Mouse (Mus musculus): Measurements from ENCODE around the gene Exoc4. TPM values are rescaled to one million over a fixed set of nuclear protein-coding genes. Genes with fewer than 3 reads are reported as not detected.

The Exoc4 gene
- total RNA-seq, 2 experiments from 2014 or later: 25.9 to 40.1 TPM

GRCm38 (mm10) chr6:33913964-33914363 is 665.1 kb downstream of the Exoc4 start:
- no peak for ATAC-seq (ENCODE audit: poor library complexity, severe bottlenecking)

GRCm38 (mm10) chr6:33923571-33923970 is 674.7 kb downstream of the Exoc4 start:
- ATAC-seq (ENCODE audit: poor library complexity, severe bottlenecking): no peak

GRCm38 (mm10) chr6:33924888-33925287 is 676.0 kb downstream of the Exoc4 start:
- no peak for ATAC-seq (ENCODE audit: poor library complexity, severe bottlenecking)

- peak; percentile 67 for ATAC-seq (ENCODE audit: poor library complexity, severe bottlenecking)
These were observed 680.6 kb downstream of the Exoc4 start for GRCm38 (mm10) chr6:33929342-33930086.

GRCm38 (mm10) chr6:33930087-33930945 is 681.4 kb downstream of the Exoc4 start:
- ATAC-seq (ENCODE audit: poor library complexity, severe bottlenecking): no peak

- ATAC-seq (ENCODE audit: poor library complexity, severe bottlenecking): no peak
These were observed 689.0 kb downstream of the Exoc4 start for GRCm38 (mm10) chr6:33937906-33938305.

- ATAC-seq (ENCODE audit: poor library complexity, severe bottlenecking): no peak
These were observed 690.3 kb downstream of the Exoc4 start for GRCm38 (mm10) chr6:33939169-33939568.

- ATAC-seq (ENCODE audit: poor library complexity, severe bottlenecking): no peak
These were observed 698.1 kb downstream of the Exoc4 start for GRCm38 (mm10) chr6:33946911-33947489.

- ATAC-seq (ENCODE audit: poor library complexity, severe bottlenecking): no peak
These were observed 701.2 kb downstream of the Exoc4 start for GRCm38 (mm10) chr6:33950113-33950512.

GRCm38 (mm10) chr6:33955469-33955868 is 706.6 kb downstream of the Exoc4 start:
- no peak for ATAC-seq (ENCODE audit: poor library complexity, severe bottlenecking)

GRCm38 (mm10) chr6:33958281-33958680 is 709.4 kb downstream of the Exoc4 start:
- ATAC-seq (ENCODE audit: poor library complexity, severe bottlenecking): no peak

- ATAC-seq (ENCODE audit: poor library complexity, severe bottlenecking): no peak
These were observed 711.9 kb downstream of the Exoc4 start for GRCm38 (mm10) chr6:33960766-33961165.

- no peak for ATAC-seq (ENCODE audit: poor library complexity, severe bottlenecking)
These were observed 714.2 kb downstream of the Exoc4 start for GRCm38 (mm10) chr6:33963092-33963491.

GRCm38 (mm10) chr6:33965571-33965970 is 716.7 kb downstream of the Exoc4 start:
- ATAC-seq (ENCODE audit: poor library complexity, severe bottlenecking): no peak

- no peak for ATAC-seq (ENCODE audit: poor library complexity, severe bottlenecking)
These were observed 719.9 kb downstream of the Exoc4 start for GRCm38 (mm10) chr6:33968746-33969145.

GRCm38 (mm10) chr6:33972801-33973200 is 723.9 kb downstream of the Exoc4 start:
- no peak for ATAC-seq (ENCODE audit: poor library complexity, severe bottlenecking)

- ATAC-seq (ENCODE audit: poor library complexity, severe bottlenecking): no peak
These were observed 727.7 kb downstream of the Exoc4 start for GRCm38 (mm10) chr6:33976576-33976975.

- ATAC-seq (ENCODE audit: poor library complexity, severe bottlenecking): no peak
These were observed 728.6 kb downstream of the Exoc4 start for GRCm38 (mm10) chr6:33977448-33977847.

GRCm38 (mm10) chr6:33977880-33978279 is 729.0 kb downstream of the Exoc4 start:
- ATAC-seq (ENCODE audit: poor library complexity, severe bottlenecking): no peak

GRCm38 (mm10) chr6:33982709-33983108 is 733.8 kb downstream of the Exoc4 start:
- ATAC-seq (ENCODE audit: poor library complexity, severe bottlenecking): no peak

GRCm38 (mm10) chr6:33987132-33987531 is 738.2 kb downstream of the Exoc4 start:
- no peak for ATAC-seq (ENCODE audit: poor library complexity, severe bottlenecking)

Measured in megakaryocyte, adult 5-6 weeks (primary cell).